Mouse (Mus musculus): ENCODE data around the gene Golm1.

- TF ChIP-seq MAX (IDR thresholded peaks at IDR 0.05), result no peak
- no peak for TF ChIP-seq USF1 (IDR thresholded peaks at IDR 0.05; ENCODE audit: low read depth)
- no peak for TF ChIP-seq CTCF (IDR thresholded peaks at IDR 0.05; ENCODE audit: control insufficient read depth, insufficient read depth, insufficient read length)
- TF ChIP-seq MYOD1 (IDR thresholded peaks at IDR 0.05; ENCODE audit: control insufficient read depth, insufficient read length, low read depth), result no peak
- no peak for TF ChIP-seq CEBPB (IDR thresholded peaks at IDR 0.05; ENCODE audit: low read depth)
- TF ChIP-seq FOSL1 (IDR thresholded peaks at IDR 0.05; ENCODE audit: insufficient read depth, low read length, poor library complexity, severe bottlenecking), result no peak
Observed at GRCm38 (mm10) chr13:59656975-59657388, 18.6 kb downstream of the Golm1 start.
